Mouse (Mus musculus): Measurements from ENCODE around the gene Mxd3. TPM values are rescaled to one million over a fixed set of nuclear protein-coding genes. Genes with fewer than 3 reads are reported as not detected.

Mxd3 gene
- polyA plus RNA-seq, 1 experiment, result not detected

DNA sequence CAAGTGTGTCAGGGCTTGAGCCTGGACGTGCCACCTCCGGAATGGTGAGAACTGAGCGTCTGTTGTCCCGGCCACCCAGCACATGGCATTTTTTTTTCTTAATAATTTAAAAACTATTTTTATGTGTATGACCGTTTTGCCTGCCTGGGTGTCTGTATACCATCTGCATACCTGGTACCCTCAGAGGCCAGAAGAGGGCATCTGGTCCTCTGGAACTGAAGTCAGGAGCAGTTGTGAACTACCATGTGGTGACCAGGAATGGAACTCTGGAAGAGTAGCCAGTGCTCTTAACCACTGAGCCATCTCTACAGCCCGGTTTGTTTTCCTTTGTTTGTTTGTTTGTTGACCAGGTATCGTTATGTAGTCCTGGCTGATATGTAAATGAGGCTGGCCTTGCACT lies 38.8 kb upstream of the Mxd3 start:
- 82% methylated on average over 7 of the region's 7 CpGs for WGBS
- Histone ChIP-seq H3K4me3 (ENCODE audit: insufficient read depth, low read depth, low read length) (no peak overlapping the region), H3K27ac (ENCODE audit: insufficient read depth, low read depth, low read length) (no peak overlapping the region), H3K4me1 (ENCODE audit: control insufficient read depth, insufficient read depth, low read length) (peaks cover 11% of the 10 kb centered on the region)
- TF ChIP-seq POLR2A (IDR thresholded peaks at IDR 0.05; ENCODE audit: insufficient read depth, low read depth, low read length) (no peak), CTCF (IDR thresholded peaks at IDR 0.05; ENCODE audit: insufficient read depth, low read depth, low read length) (no peak)

DNA sequence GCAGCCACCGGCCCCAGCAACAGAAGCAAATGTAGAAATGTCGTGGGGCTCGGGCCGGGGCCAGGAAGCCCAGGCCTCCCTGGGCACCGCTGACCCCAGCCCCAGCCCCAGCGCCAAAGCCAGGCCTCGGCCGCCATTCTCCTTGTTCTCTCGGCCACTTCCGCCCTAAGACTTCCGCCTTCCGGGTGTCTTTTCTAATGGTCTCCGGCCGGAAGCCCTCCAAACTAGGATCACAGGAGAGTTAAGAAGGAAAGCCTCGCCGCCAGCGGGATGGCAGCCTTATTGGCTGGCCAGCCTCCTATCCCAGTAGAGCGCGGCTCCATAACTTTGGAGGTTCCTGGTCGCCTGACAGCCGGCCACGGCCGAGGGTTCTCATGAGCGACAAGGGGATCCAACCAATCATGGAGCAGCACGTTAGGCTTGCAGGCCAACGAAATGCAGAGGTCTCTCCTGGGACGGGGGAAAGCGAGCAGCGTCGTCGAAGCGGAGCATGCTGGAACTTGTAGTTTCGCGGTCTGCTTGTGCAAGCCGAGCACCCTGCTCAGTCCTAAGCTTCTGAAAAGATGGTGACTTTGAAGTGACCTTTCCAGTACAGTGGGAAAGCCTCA lies 32.9 kb upstream of the Mxd3 start, which contains the start of gene Lman2:
Lman2 (minus strand) TSS at position 331 of the 608 bp plus-strand sequence.
- WGBS, result under 1% methylated on average over 35 of the region's 35 CpGs
- peak within 1 kb of the TSS; percentile 66 for H3K4me3 ChIP-seq (ENCODE audit: insufficient read depth, low read depth, low read length)

GRCm38 (mm10) chr13:55361974-55362452 lies 32.4 kb upstream of the Mxd3 start:
- Histone ChIP-seq H3K27ac (ENCODE audit: insufficient read depth, low read depth, low read length) (peak overlapping the region; percentile 6; the same call in 1 of the 2 replicates), H3K4me1 (ENCODE audit: control insufficient read depth, insufficient read depth, low read length) (peaks cover 21% of the 10 kb centered on the region), H3K4me3 (ENCODE audit: insufficient read depth, low read depth, low read length) (peak overlapping the region; percentile 66)
- under 1% methylated on average over 32 of the region's 32 CpGs for WGBS
- no peak for TF ChIP-seq POLR2A (IDR thresholded peaks at IDR 0.05; ENCODE audit: insufficient read depth, low read depth, low read length)
- TF ChIP-seq CTCF (IDR thresholded peaks at IDR 0.05; ENCODE audit: insufficient read depth, low read depth, low read length), result no peak

More for the DNA sequence above, 32.9 kb upstream of the Mxd3 start, which contains the start of gene Lman2:
- Histone ChIP-seq H3K27ac (ENCODE audit: insufficient read depth, low read depth, low read length) (peak within 1 kb of the TSS; percentile 34; the same call in 1 of the 2 replicates), H3K4me1 (ENCODE audit: control insufficient read depth, insufficient read depth, low read length) (peaks cover 21% of the 10 kb centered on the region)
- TF ChIP-seq POLR2A (IDR thresholded peaks at IDR 0.05; ENCODE audit: insufficient read depth, low read depth, low read length) (0 out of 2 replicates have a peak, but pooled peaks have one; percentile 19), CTCF (IDR thresholded peaks at IDR 0.05; ENCODE audit: insufficient read depth, low read depth, low read length) (no peak)

DNA sequence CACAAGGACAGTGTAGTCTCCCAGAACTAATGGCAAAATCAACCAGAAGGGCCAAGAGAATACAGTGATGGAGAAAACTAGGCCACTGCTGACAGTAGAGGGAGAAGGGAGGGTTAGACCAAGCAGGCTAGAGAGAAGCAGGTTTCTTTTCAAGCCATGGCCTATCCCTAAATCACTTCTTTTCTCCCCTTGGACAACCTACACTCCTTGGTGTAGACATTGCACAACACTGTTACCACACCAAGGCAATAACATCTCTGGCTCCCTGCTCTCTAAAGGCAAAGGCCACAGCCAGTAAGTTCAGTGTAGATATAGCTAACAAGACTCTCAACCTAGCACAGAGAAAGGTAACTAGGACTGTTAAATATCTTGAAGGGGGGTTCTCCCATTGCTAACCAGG lies 31.5 kb upstream of the Mxd3 start:
- no peak overlapping the region for H3K4me3 ChIP-seq (ENCODE audit: insufficient read depth, low read depth, low read length)
- peaks cover 21% of the 10 kb centered on the region for H3K4me1 ChIP-seq (ENCODE audit: control insufficient read depth, insufficient read depth, low read length)
- TF ChIP-seq POLR2A (IDR thresholded peaks at IDR 0.05; ENCODE audit: insufficient read depth, low read depth, low read length) (no peak), CTCF (IDR thresholded peaks at IDR 0.05; ENCODE audit: insufficient read depth, low read depth, low read length) (no peak)
- no peak overlapping the region for H3K27ac ChIP-seq (ENCODE audit: insufficient read depth, low read depth, low read length)

DNA sequence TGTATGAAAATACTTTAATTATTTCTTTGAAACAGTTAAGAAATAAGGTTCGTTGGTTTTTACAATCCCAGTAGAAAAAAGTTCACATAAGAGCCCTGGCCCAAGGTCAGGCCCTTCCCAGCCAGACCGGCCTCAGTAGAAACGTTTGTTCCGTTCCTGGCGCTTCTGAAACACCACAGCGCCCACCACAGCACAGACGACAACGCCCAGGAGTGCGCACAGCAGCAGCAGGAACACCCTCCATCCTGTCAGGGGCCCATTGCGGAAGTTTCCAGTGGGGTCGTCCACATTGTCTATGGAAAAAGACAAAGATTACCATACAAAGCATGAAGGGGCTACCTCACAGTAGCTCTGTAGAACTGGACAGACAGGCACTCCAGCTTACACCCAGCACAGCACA lies 17.1 kb upstream of the Mxd3 start:
- 83% methylated on average over 11 of the region's 11 CpGs for WGBS
- H3K27ac ChIP-seq (ENCODE audit: insufficient read depth, low read depth, low read length), result no peak overlapping the region
- no peak for TF ChIP-seq POLR2A (IDR thresholded peaks at IDR 0.05; ENCODE audit: insufficient read depth, low read depth, low read length)
- TF ChIP-seq CTCF (IDR thresholded peaks at IDR 0.05; ENCODE audit: insufficient read depth, low read depth, low read length), result no peak
- H3K4me1 ChIP-seq (ENCODE audit: control insufficient read depth, insufficient read depth, low read length), result peaks cover 3% of the 10 kb centered on the region
- no peak overlapping the region for H3K4me3 ChIP-seq (ENCODE audit: insufficient read depth, low read depth, low read length)

DNA sequence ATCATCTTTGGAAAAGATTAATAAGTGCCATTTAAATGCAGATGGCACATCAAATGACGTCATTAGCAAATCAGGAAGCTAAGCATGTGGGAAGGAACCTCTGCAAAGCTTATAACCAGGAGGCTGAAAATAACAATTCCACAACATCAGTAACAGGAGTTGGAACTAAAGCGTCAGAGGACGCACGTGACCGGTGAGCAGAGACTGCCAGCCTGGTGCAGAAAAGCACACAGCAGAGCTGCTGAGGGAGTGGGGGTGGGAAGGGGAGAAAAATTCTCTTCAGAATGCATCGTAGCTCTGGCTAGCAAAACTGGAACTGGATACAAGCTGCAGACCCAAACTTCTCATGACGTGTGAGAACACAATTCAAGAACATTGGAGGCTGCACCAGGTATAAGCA lies 14.7 kb upstream of the Mxd3 start:
- 66% methylated on average over 7 of the region's 7 CpGs for WGBS
- Histone ChIP-seq H3K4me3 (ENCODE audit: insufficient read depth, low read depth, low read length) (no peak overlapping the region), H3K4me1 (ENCODE audit: control insufficient read depth, insufficient read depth, low read length) (peaks cover 3% of the 10 kb centered on the region), H3K27ac (ENCODE audit: insufficient read depth, low read depth, low read length) (no peak overlapping the region)
- TF ChIP-seq CTCF (IDR thresholded peaks at IDR 0.05; ENCODE audit: insufficient read depth, low read depth, low read length), result no peak
- TF ChIP-seq POLR2A (IDR thresholded peaks at IDR 0.05; ENCODE audit: insufficient read depth, low read depth, low read length), result no peak

DNA sequence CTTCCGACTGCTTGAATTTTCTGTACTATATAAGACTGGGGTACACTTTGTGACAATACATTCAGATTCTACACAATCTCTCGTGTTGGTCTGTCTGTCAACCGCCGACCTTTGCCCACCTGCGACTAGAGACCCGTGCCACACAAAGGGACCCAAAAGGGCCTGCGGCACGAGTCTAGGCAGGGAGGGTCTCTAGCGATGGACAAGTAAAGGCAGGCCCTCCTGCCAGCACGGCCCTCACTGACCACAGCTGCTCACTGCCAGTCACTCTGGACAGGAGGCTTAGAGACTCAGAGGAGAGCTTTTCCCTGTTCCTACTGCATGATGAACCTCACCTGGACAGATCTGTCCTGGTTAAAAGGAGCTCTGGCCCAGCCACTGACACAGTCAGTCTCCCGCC lies 12.8 kb upstream of the Mxd3 start:
- H3K4me3 ChIP-seq (ENCODE audit: insufficient read depth, low read depth, low read length), result no peak overlapping the region
- 46% methylated on average over 11 of the region's 11 CpGs for WGBS
- H3K27ac ChIP-seq (ENCODE audit: insufficient read depth, low read depth, low read length), result no peak overlapping the region
- TF ChIP-seq CTCF (IDR thresholded peaks at IDR 0.05; ENCODE audit: insufficient read depth, low read depth, low read length) (no peak), POLR2A (IDR thresholded peaks at IDR 0.05; ENCODE audit: insufficient read depth, low read depth, low read length) (no peak)
- peaks cover 3% of the 10 kb centered on the region for H3K4me1 ChIP-seq (ENCODE audit: control insufficient read depth, insufficient read depth, low read length)

GRCm38 (mm10) chr13:55339259-55339658 lies 9.6 kb upstream of the Mxd3 start:
- Histone ChIP-seq H3K4me1 (ENCODE audit: control insufficient read depth, insufficient read depth, low read length) (peaks cover 3% of the 10 kb centered on the region), H3K27ac (ENCODE audit: insufficient read depth, low read depth, low read length) (no peak overlapping the region), H3K4me3 (ENCODE audit: insufficient read depth, low read depth, low read length) (no peak overlapping the region)
- TF ChIP-seq CTCF (IDR thresholded peaks at IDR 0.05; ENCODE audit: insufficient read depth, low read depth, low read length) (no peak), POLR2A (IDR thresholded peaks at IDR 0.05; ENCODE audit: insufficient read depth, low read depth, low read length) (no peak)
- 26% methylated on average over 2 of the region's 2 CpGs for WGBS

DNA sequence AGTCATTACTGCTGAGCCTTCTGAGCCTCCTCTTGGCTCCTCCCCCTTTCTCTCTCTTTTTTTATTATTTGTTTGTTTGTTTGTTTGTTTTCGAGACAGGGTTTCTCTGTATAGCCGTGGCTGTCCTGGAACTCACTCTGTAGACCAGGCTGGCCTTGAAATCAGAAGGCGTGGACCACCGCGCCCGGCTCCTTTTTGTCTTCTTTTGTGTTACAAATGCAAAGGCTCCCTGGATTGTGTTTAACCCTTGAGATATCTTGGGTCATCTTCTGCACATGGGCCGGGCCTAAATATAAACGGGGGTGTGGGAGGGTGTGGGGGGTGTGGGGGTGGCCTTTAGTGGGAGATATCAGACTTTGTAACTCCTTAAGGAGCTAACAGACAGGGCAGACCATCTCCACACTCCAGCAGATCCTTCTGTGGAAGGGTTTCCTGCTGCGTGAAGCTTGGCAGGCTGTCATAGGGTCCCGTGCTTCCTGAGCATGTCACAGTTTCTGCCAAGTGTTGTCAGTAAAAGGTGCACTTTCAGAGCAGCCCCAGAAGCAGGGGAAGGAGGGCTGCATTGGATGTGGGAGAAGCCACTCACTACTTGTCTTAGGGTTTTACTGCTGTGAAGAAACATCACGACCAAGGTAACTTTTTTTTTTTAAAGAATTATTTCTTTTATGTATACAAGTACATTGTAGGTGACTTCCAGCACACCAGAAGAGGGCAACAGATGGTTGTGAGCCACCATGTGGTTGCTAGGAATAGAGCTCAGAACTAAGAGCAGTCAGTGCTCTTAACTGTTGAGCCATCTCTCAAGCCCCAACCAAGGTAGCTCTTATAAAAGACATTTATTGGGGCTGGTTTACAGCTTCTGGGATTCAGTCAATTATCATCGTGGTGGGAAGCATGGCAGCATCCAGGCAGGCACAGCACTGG lies 8.8 kb upstream of the Mxd3 start:
- Histone ChIP-seq H3K4me3 (ENCODE audit: insufficient read depth, low read depth, low read length) (no peak overlapping the region), H3K4me1 (ENCODE audit: control insufficient read depth, insufficient read depth, low read length) (no peaks in the 10 kb centered on the region), H3K27ac (ENCODE audit: insufficient read depth, low read depth, low read length) (no peak overlapping the region)
- 57% methylated on average over 12 of the region's 12 CpGs for WGBS
- no peak for TF ChIP-seq CTCF (IDR thresholded peaks at IDR 0.05; ENCODE audit: insufficient read depth, low read depth, low read length)

Measured in olfactory bulb, adult 2 months (tissue).